Mouse (Mus musculus): ENCODE results near the gene Fntb.

The Fntb gene

GRCm38 (mm10) chr12:76954698-76955423 lies 189.5 kb downstream of the Fntb start:
- DNase-seq (ENCODE audit: low read depth, low spot score): no peak

GRCm38 (mm10) chr12:76957688-76958087 lies 192.3 kb downstream of the Fntb start:
- no peak for DNase-seq (ENCODE audit: low read depth, low spot score)

DNA sequence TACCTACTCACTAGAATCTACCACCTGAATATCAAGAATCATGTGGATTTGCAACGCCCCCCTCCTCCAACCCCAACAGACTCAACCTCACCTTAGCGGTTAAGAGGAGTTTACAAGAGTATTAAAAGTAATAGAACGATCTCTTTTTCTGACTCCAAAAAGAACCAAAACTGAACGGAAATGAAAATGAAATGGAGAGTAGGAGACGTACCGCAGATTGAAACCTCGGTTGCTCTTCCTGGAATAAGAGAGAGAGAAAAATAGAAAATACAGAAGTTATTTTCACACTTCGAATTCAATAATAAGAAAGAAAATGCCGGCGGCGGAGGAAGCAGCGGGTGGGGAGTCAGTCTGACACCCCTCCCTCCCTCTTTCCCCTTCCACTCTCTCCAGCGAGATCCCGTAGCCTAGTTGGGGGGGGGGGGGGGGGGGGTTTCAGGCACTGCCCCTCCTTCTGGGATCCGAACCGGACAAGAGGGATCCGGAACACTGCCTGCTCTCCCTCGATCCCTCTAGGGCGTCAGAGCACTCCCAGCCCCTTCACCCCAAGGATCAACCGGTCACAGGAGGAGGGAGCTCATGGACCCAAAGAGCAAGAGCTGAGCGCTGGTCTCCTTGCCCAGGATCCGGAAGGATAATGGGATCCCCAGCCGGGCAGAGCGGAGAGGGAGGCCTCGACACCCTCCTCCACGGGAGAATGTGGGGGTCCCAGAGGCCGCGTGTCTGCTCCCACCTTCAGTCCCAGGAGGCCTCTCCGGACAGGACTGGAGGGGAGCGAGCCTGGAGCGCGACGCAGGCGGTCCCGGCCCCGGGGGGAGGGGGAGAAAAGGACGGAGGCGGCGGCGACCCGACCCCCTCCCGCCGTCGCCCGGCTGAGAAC lies 195.9 kb downstream of the Fntb start:
- peak; percentile 38 for DNase-seq (ENCODE audit: low read depth, low spot score)

- DNase-seq (ENCODE audit: low read depth, low spot score): peak; percentile 100
Measured at GRCm38 (mm10) chr12:76961932-76962891, 196.8 kb downstream of the Fntb start, which contains the start of gene Max. TSS of gene Max (minus strand) at chr12:76962201.

- peak; percentile 97 for DNase-seq (ENCODE audit: low read depth, low spot score)
Measured at GRCm38 (mm10) chr12:76965089-76965488, 199.7 kb downstream of the Fntb start.

DNA sequence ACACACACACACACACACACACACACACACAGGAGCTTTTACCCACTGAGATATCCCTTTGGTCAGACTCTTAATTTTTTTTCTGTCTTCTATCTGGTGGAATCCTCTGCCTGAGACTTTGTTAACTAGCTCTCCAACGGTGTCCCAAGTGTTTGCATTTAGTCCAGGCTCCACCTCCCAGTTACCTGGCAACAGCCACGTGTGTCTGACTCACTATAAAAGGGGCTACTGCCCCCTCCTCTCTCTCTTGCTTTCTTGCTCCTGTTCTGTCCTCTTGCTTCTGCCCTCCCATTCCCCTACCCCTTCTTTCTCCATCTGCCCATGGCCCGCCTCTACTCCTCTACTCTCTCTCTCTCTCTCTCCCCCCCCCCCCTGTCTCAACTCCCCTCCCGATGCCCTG lies 200.5 kb downstream of the Fntb start:
- DNase-seq (ENCODE audit: low read depth, low spot score): peak; percentile 87
